Mouse (Mus musculus) embryonic fibroblast, embryonic 13.5 days (primary cell): ENCODE data around the gene Cacna1a.

ENCODE experiments used
- CTCF ChIP-seq: IDR thresholded peaks from 2 replicates; pipeline ENCODE4 v1.5.1; 2011; ENCODE audit warnings: mild to moderate bottlenecking, control low read depth, low read length, moderate library complexity, borderline replicate concordance; ENCODE audit not compliant: insufficient read depth
- POLR2A ChIP-seq: IDR thresholded peaks from 2 replicates; pipeline ENCODE4 v1.6.1; 2011; ENCODE audit warnings: low read depth, mild to moderate bottlenecking, control low read depth, low read length, moderate library complexity

DNA sequence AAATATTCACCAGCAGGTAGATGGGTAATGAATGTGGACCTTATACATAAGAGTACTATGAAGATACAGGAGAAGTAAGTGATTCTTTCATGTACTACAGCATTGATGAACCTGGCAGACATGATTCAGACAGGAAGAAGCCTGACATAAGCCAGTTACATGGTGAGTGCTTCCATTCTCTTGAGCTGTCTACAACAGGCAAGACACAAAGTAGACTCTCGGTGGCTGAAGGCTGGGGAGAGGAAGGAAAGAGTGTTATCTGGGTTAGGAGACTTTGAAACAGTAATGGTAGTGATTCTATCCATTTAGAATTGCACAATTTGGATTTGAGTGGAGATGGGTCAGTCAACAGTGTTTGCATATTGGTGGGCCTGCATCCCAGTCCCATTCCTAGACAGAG, 270.7 kb downstream of the Cacna1a start:
- TF ChIP-seq POLR2A (no peak), CTCF (no peak)
